Comparison of ENCODE assay signal across 26 mouse cellular contexts in genomic region chr12:70204433-70204832, GRCm38 (mm10). TPM values are rescaled to one million over a fixed set of nuclear protein-coding genes. Genes with fewer than 3 reads are reported as not detected.
"Had no signal": no experiment of that assay in that cellular context is flagged by ENCODE, and none has a peak within 500 bp of the region (broad histone marks: within the 10 kb centered on the region; RNA-seq: fewer than 3 reads in every experiment).

No protein-coding gene starts in this region.

- H3K4me3 ChIP-seq: limb, embryonic 12.5 days; limb, embryonic 15.5 days; liver, embryonic 12.5 days; liver, embryonic 15.5 days; lung, embryonic 15.5 days; megakaryocyte, embryonic 14.5 days; midbrain, embryonic 10.5 days; midbrain, embryonic 13.5 days had no signal

- ATAC-seq: liver, embryonic 12.5 days; midbrain, embryonic 13.5 days; midbrain, embryonic 16.5 days had no signal

- H3K9ac ChIP-seq: limb, embryonic 12.5 days; limb, embryonic 15.5 days; liver, embryonic 12.5 days; liver, embryonic 15.5 days; lung, embryonic 15.5 days; midbrain, embryonic 13.5 days had no signal

- DNase-seq: kidney, postnatal 10 days; kidney, postnatal 36 days; left cerebral cortex, postnatal 4 days; lung, adult 18-20 months; lung, postnatal 10 days; lung, postnatal 36 days; thymus, adult 2 months; thymus, postnatal 14 days; thymus, postnatal 4 days had no signal

- H3K36me3 ChIP-seq: limb, embryonic 12.5 days; limb, embryonic 15.5 days; midbrain, embryonic 10.5 days; midbrain, embryonic 13.5 days had no signal

- H3K9me3 ChIP-seq: limb, embryonic 12.5 days; limb, embryonic 15.5 days; liver, embryonic 12.5 days; liver, embryonic 15.5 days; lung, embryonic 15.5 days; megakaryocyte, embryonic 14.5 days; midbrain, embryonic 10.5 days; midbrain, embryonic 13.5 days had no signal

- H3K4me2 ChIP-seq: limb, embryonic 12.5 days; limb, embryonic 15.5 days; liver, embryonic 12.5 days; liver, embryonic 15.5 days; lung, embryonic 15.5 days; midbrain, embryonic 13.5 days had no signal

- H3K27me3 ChIP-seq: limb, embryonic 12.5 days; limb, embryonic 15.5 days; liver, embryonic 12.5 days; liver, embryonic 15.5 days; lung, embryonic 15.5 days; megakaryocyte, embryonic 14.5 days; midbrain, embryonic 13.5 days had no signal

- H3K4me1 ChIP-seq: limb, embryonic 12.5 days; limb, embryonic 15.5 days; liver, embryonic 12.5 days; liver, embryonic 15.5 days; lung, embryonic 15.5 days; megakaryocyte, embryonic 14.5 days; midbrain, embryonic 13.5 days had no signal

- H3K27ac ChIP-seq: limb, embryonic 12.5 days; limb, embryonic 15.5 days; liver, embryonic 12.5 days; liver, embryonic 15.5 days; lung, embryonic 15.5 days; midbrain, embryonic 10.5 days; midbrain, embryonic 13.5 days had no signal

RNA-seq across cellular contexts. Expression of gene Abhd12b, which starts 50.5 kb away (rescaled TPM):
- total RNA-seq: layer of hippocampus, adult 8-10 months; layer of hippocampus, postnatal 14 days; left cerebral cortex, postnatal 14 days; left cerebral cortex, postnatal 4 days; monocyte, adult 5-6 weeks had no signal
- polyA plus RNA-seq: limb, embryonic 12.5 days; liver, embryonic 12.5 days; liver, embryonic 15.5 days; midbrain, embryonic 10.5 days; neural tube, embryonic 11.5 days; small intestine, adult 2 months; spleen, adult 2 months; testis, adult 2 months had no signal
